Mouse (Mus musculus) hindbrain, embryonic 12.5 days (tissue): ENCODE measurements around the gene Col6a4. TPM values are rescaled to one million over a fixed set of nuclear protein-coding genes. Genes with fewer than 3 reads are reported as not detected.

Experiments used
- polyA plus RNA-seq: library from polyadenylated mRNA; unstranded; fragments of >200 nt; fragmentation: Nextera tagmentation; extraction: Ambion mirVana; gene quantifications from 2 replicates; pipeline ENCODE4 v1.2.1, GENCODE M21; 2016

Gene Col6a4
- polyA plus RNA-seq, 1 experiment from 2014 or later, result 0.37 TPM

Other genes starting within 250 kb of the Col6a4 start
- gene Col6a5, start 136.1 kb downstream of the Col6a4 start, polyA plus RNA-seq, result 0.04 and 0.09 TPM in 2 replicates
- 5.1 and 5.6 TPM in 2 replicates for gene Glyctk, start 61.4 kb upstream of the Col6a4 start, polyA plus RNA-seq
- gene Wdr82, start 74.1 kb upstream of the Col6a4 start, polyA plus RNA-seq, result 34.1 and 38.9 TPM in 2 replicates
- gene Ppm1m, start 103.0 kb upstream of the Col6a4 start, polyA plus RNA-seq, result 32.3 and 37.0 TPM in 2 replicates
- gene Twf2, start 106.3 kb upstream of the Col6a4 start, polyA plus RNA-seq, result 60.2 and 62.1 TPM in 2 replicates
- gene Tlr9, start 125.8 kb upstream of the Col6a4 start, polyA plus RNA-seq, result 0.05 and 0.07 TPM in 2 replicates
- 79.2 and 92.1 TPM in 2 replicates for gene Alas1, start 151.9 kb upstream of the Col6a4 start, polyA plus RNA-seq
- gene Poc1a, start 184.3 kb upstream of the Col6a4 start, polyA plus RNA-seq, result 15.4 and 16.4 TPM in 2 replicates